In the genomic region with DNA sequence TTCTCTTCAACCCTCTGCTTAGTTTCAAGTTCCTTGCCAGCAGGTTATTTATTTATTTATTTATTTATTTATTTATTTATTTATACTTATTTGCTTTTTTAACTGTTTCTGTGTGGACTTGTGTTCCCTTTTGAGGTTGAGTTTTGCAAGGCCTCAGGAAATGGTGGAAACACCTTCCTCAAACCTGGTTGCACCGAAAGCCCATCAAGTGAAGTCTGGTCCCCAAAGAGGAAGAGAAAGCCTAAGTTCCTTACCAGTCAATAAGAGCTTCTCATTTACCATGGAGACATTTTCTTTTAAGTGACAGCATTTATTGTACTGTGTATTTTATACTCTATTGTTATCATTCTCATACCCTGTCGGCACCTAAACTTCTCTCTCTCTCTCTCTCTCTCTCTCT, we compare ENCODE assay signal across 29 mouse cellular contexts. TPM values are rescaled to one million over a fixed set of nuclear protein-coding genes. Genes with fewer than 3 reads are reported as not detected.
DNase-seq lines count a peak whose midpoint lies in the region; ATAC-seq and TF ChIP-seq lines count a peak whose summit lies in the region.
"Had no signal": no experiment of that assay in that cellular context is flagged by ENCODE, and none has a peak within 500 bp of the region (broad histone marks: within the 10 kb centered on the region; RNA-seq: fewer than 3 reads in every experiment).

No protein-coding gene starts in this region.

- no peak for TF ChIP-seq POLR2A in small intestine, adult 2 months (IDR thresholded peaks at IDR 0.05; ENCODE audit: low read depth, low read length)

- H3K4me2 ChIP-seq in midbrain, postnatal 0 days (ENCODE audit: low read depth, low read length, poor library complexity, severe bottlenecking), result no peak overlapping the region
- H3K4me2 ChIP-seq: embryonic facial prominence, embryonic 12.5 days; embryonic facial prominence, embryonic 15.5 days; heart, embryonic 13.5 days; hindbrain, embryonic 13.5 days had no signal

- peak; percentile 11 for DNase-seq in A20 (ENCODE audit: low read depth, low spot score)
- DNase-seq in frontal cortex, postnatal 25 days (ENCODE audit: low spot score in 2 of 2), result no peak
- no peak for DNase-seq in embryo, embryonic 9.5 days (ENCODE audit: extremely low spot score)
- no peak for DNase-seq in cerebellum, adult 18-20 months
- no peak for DNase-seq in midbrain, postnatal 0 days (ENCODE audit: low spot score)
- DNase-seq: adrenal gland, postnatal 14 days; B cell, adult 2 months; cerebellum, adult 11 months; cerebellum, adult 8-10 months; cerebellum, postnatal 10 days; cerebellum, postnatal 36 days; forebrain, postnatal 0 days; gastrocnemius, postnatal 25 days; heart, adult 2 months; heart, postnatal 14 days had no signal

- peak; percentile 98 for ATAC-seq in granulocyte monocyte progenitor cell, adult 5-6 weeks (replicated peaks; ENCODE audit: poor library complexity, severe bottlenecking)
- ATAC-seq in megakaryocyte progenitor cell, adult 5-6 weeks (replicated peaks; ENCODE audit: poor library complexity), result peak; percentile 75
- ATAC-seq in midbrain, postnatal 0 days (ENCODE audit: low FRiP score), result no peak
- ATAC-seq: forebrain, embryonic 14.5 days; forebrain, postnatal 0 days; hindbrain, embryonic 16.5 days; Patski had no signal

- H3K9ac ChIP-seq in midbrain, postnatal 0 days (replicated peaks; ENCODE audit: low read length, poor library complexity, severe bottlenecking), result no peak overlapping the region
- H3K9ac ChIP-seq: embryonic facial prominence, embryonic 12.5 days; embryonic facial prominence, embryonic 15.5 days; forebrain, postnatal 0 days; heart, embryonic 13.5 days; hindbrain, embryonic 13.5 days had no signal

- peak overlapping the region; percentile 65; the same call in 1 of the 2 replicates for H3K27ac ChIP-seq in small intestine, adult 2 months (ENCODE audit: insufficient read depth, low read depth, low read length)
- no peak overlapping the region for H3K27ac ChIP-seq in midbrain, postnatal 0 days (ENCODE audit: low read depth, low read length)
- H3K27ac ChIP-seq: embryonic facial prominence, embryonic 12.5 days; embryonic facial prominence, embryonic 15.5 days; heart, adult 2 months; heart, embryonic 10.5 days; heart, embryonic 13.5 days; hindbrain, embryonic 10.5 days; hindbrain, embryonic 13.5 days had no signal

- H3K4me3 ChIP-seq in small intestine, adult 2 months (ENCODE audit: low read depth, low read length), result no peak overlapping the region
- no peak overlapping the region for H3K4me3 ChIP-seq in midbrain, postnatal 0 days (ENCODE audit: low read depth, low read length)
- H3K4me3 ChIP-seq: embryonic facial prominence, embryonic 12.5 days; embryonic facial prominence, embryonic 15.5 days; heart, adult 2 months; heart, embryonic 10.5 days; heart, embryonic 13.5 days; hindbrain, embryonic 10.5 days; hindbrain, embryonic 13.5 days had no signal

- TF ChIP-seq CTCF in small intestine, adult 2 months (IDR thresholded peaks at IDR 0.05; ENCODE audit: extremely low read depth, insufficient read length, insufficient replicate concordance, low read depth, low read length), result no peak
- no peak for TF ChIP-seq CTCF in midbrain, postnatal 0 days (IDR thresholded peaks at IDR 0.05)

- H3K27me3 ChIP-seq in small intestine, adult 2 months (ENCODE audit: control insufficient read depth, insufficient read depth, low read length), result no peaks in the 10 kb centered on the region
- H3K27me3 ChIP-seq in midbrain, postnatal 0 days (ENCODE audit: insufficient read depth, low read length), result no peaks in the 10 kb centered on the region
- H3K27me3 ChIP-seq: CH12.LX; embryonic facial prominence, embryonic 12.5 days; embryonic facial prominence, embryonic 15.5 days; heart, embryonic 13.5 days; hindbrain, embryonic 13.5 days; Patski had no signal

- 81% methylated on average over 2 of the region's 2 CpGs for WGBS in small intestine, adult 2 months
- 84% methylated on average over 2 of the region's 2 CpGs for WGBS in midbrain, postnatal 0 days

- peaks cover 4% of the 10 kb centered on the region; the same call in 1 of the 2 replicates for H3K4me1 ChIP-seq in small intestine, adult 2 months (ENCODE audit: control insufficient read depth, insufficient read depth, insufficient read length, low read length)
- no peaks in the 10 kb centered on the region for H3K4me1 ChIP-seq in midbrain, postnatal 0 days (ENCODE audit: insufficient read depth, low read length)
- H3K4me1 ChIP-seq: embryonic facial prominence, embryonic 12.5 days; embryonic facial prominence, embryonic 15.5 days; heart, embryonic 10.5 days; heart, embryonic 13.5 days; hindbrain, embryonic 10.5 days; hindbrain, embryonic 13.5 days had no signal

- no peaks in the 10 kb centered on the region for H3K9me3 ChIP-seq in midbrain, postnatal 0 days (ENCODE audit: low read length)
- H3K9me3 ChIP-seq: embryonic facial prominence, embryonic 12.5 days; embryonic facial prominence, embryonic 15.5 days; G1E; heart, embryonic 10.5 days; heart, embryonic 13.5 days; hindbrain, embryonic 10.5 days; hindbrain, embryonic 13.5 days had no signal

- no peaks in the 10 kb centered on the region for H3K36me3 ChIP-seq in small intestine, adult 2 months (ENCODE audit: control insufficient read depth, insufficient read depth, low read length)
- no peaks in the 10 kb centered on the region for H3K36me3 ChIP-seq in midbrain, postnatal 0 days (ENCODE audit: insufficient read depth, low read length)
- H3K36me3 ChIP-seq: embryonic facial prominence, embryonic 12.5 days; embryonic facial prominence, embryonic 15.5 days; G1E; heart, embryonic 10.5 days; heart, embryonic 13.5 days; hindbrain, embryonic 10.5 days; hindbrain, embryonic 13.5 days had no signal

RNA-seq across cellular contexts. Expression of a gene that starts 33.5 kb away (rescaled TPM):
- 36.4 and 44.3 TPM in 2 replicates for total RNA-seq in granulocyte monocyte progenitor cell, adult 5-6 weeks (2014; fragmentation: Nextera tagmentation)
- total RNA-seq in granulocyte monocyte progenitor cell, adult 5-6 weeks (2017), result 52.5 and 56.6 TPM in 2 replicates
- 41.0 and 51.5 TPM in 2 replicates for total RNA-seq in megakaryocyte progenitor cell, adult 5-6 weeks (2015)
- total RNA-seq in megakaryocyte progenitor cell, adult 5-6 weeks (2017), result 48.3 and 51.7 TPM in 2 replicates
- polyA plus RNA-seq in small intestine, adult 2 months (2012; rRNA removed), result 20.8 and 56.4 TPM in 2 replicates
- total RNA-seq in midbrain, postnatal 0 days (2014; rRNA removed), result 162 and 193 TPM in 2 replicates
- 131 TPM in 2 replicates for polyA plus RNA-seq in midbrain, postnatal 0 days (2015; fragmentation: Nextera tagmentation; extraction: Ambion mirVana)
